Mouse (Mus musculus) liver, postnatal 0 days (tissue): ENCODE measurements around the gene Gzmb. TPM values are rescaled to one million over a fixed set of nuclear protein-coding genes. Genes with fewer than 3 reads are reported as not detected.

Source experiments
- ATAC-seq: fragments of 200-750 bp; cut with Nextera tagmentation; 2 replicates; pipeline ENCODE4 v1.8.0; 2017; ENCODE audit warnings: mild to moderate bottlenecking, moderate library complexity
- DNase-seq: peaks from one replicate; pipeline ENCODE4 v3.0.0-alpha.2; 2016
- H3K27ac ChIP-seq: fragments of 300-500 bp; sonication (generic); 2 replicates; pipeline ENCODE4 v1.5.1; 2014; ENCODE audit warnings: antibody characterized with exemption, moderate library complexity, mild to moderate bottlenecking, low read depth
- H3K27me3 ChIP-seq: fragments of 300-500 bp; sonication (generic); 2 replicates; pipeline ENCODE4 v1.6.1; 2014; ENCODE audit warnings: low read length, control low read depth, mixed read lengths; ENCODE audit not compliant: insufficient read depth
- H3K36me3 ChIP-seq: fragments of 300-500 bp; sonication (generic); replicated peaks from 2 replicates; pipeline ENCODE4 v1.6.1; 2014; ENCODE audit warnings: mild to moderate bottlenecking, control low read depth, low read length, moderate library complexity, mixed read lengths; ENCODE audit not compliant: insufficient read depth
- H3K4me1 ChIP-seq: fragments of 300-500 bp; sonication (generic); 2 replicates; pipeline ENCODE4 v1.6.1; 2014; ENCODE audit warnings: antibody characterized with exemption, mild to moderate bottlenecking, control low read depth; ENCODE audit not compliant: insufficient read depth
- H3K4me2 ChIP-seq: fragments of 300-500 bp; sonication (generic); 2 replicates; pipeline ENCODE4 v1.6.1; 2014; ENCODE audit warnings: low read depth, mild to moderate bottlenecking, low read length, moderate library complexity, mixed read lengths
- H3K4me3 ChIP-seq: fragments of 300-500 bp; sonication (generic); 2 replicates; pipeline ENCODE4 v1.5.1; 2014; ENCODE audit warnings: low read depth, low read length
- H3K9ac ChIP-seq: fragments of 300-500 bp; sonication (generic); replicated peaks from 2 replicates; pipeline ENCODE4 v1.6.1; 2014; ENCODE audit warnings: mild to moderate bottlenecking, moderate library complexity
- H3K9me3 ChIP-seq: fragments of 300-500 bp; sonication (generic); 2 replicates; pipeline ENCODE4 v1.6.1; 2016; ENCODE audit warnings: mild to moderate bottlenecking, control low read depth, low read length, mixed read lengths
- CTCF ChIP-seq: sonication (generic); IDR thresholded peaks from 2 replicates; pipeline ENCODE4 v1.5.1; 2016; ENCODE audit warnings: antibody characterized with exemption, low read depth
- EP300 ChIP-seq: IDR thresholded peaks from 2 replicates; pipeline ENCODE4 v1.6.1; 2016; ENCODE audit warnings: antibody characterized with exemption, low read depth, mild to moderate bottlenecking
- WGBS: fragments of 180-500 bp; shearing (Covaris S2); extraction: QIAGEN DNeasy Blood & Tissue Kit; methylation state at CpG from one replicate; pipeline ENCODE4 v1.1.7; 2014; ENCODE audit not compliant: insufficient replicate concordance; 5-methylcytosine and 5-hydroxymethylcytosine counted together
- polyA plus RNA-seq: library from polyadenylated mRNA; unstranded; fragments of >200 nt; fragmentation: Nextera tagmentation; extraction: Ambion mirVana; gene quantifications from 2 replicates; pipeline ENCODE4 v1.2.1, GENCODE M21; 2015

The Gzmb gene
- polyA plus RNA-seq, 1 experiment from 2014 or later: 7.2 TPM

DNA sequence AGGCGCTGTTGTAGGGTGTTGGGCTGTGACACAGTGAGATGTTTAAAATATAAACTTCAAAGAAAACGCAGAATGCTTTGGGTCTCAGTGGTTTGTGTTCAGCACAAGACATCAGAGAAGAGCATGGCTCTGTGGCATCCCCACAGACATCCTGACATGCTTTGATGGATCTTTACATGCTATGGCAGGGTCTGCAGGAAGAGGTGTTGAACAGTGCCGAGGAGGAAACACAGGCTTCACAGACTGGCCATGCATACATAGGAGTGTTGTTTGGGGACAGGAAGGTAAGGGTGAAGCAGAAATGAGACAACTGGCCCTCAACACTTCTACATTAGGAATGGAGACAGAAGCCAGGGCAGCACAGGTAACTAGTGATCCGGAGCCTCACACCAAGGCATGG lies 34.0 kb upstream of the Gzmb start:
- Histone ChIP-seq H3K27me3 (no peaks in the 10 kb centered on the region), H3K9me3 (no peaks in the 10 kb centered on the region), H3K4me2 (no peak overlapping the region), H3K4me3 (no peak overlapping the region), H3K27ac (no peak overlapping the region), H3K9ac (no peak overlapping the region), H3K4me1 (no peaks in the 10 kb centered on the region), H3K36me3 (no peaks in the 10 kb centered on the region)
- no peak for DNase-seq
- no peak for ATAC-seq
- TF ChIP-seq CTCF (no peak), EP300 (no peak)
- WGBS: 69% methylated on average over 4 of the region's 4 CpGs

DNA sequence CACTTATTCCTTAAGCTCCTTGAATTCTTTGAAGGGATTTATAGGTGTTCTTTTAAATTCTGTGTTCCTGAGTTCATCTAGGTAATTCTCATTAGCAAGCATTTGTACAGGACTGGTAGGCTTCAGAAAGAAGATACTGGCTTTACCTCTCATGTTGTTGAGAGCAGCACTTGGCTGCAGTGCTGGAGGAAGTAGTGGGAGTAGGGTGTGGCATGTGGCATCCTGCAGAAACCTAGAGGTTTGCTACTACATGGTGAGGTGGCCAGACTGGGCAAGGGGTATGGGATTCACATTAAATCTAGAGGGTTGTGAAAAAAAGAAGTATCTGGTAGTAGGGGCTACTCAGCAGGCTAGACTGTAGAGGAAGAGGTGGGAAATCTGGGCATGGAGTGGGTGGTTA lies 31.1 kb upstream of the Gzmb start:
- no peak for DNase-seq
- Histone ChIP-seq H3K9ac (no peak overlapping the region), H3K4me2 (no peak overlapping the region), H3K9me3 (no peaks in the 10 kb centered on the region), H3K36me3 (no peaks in the 10 kb centered on the region), H3K4me3 (no peak overlapping the region), H3K27ac (no peak overlapping the region), H3K27me3 (no peaks in the 10 kb centered on the region), H3K4me1 (no peaks in the 10 kb centered on the region)
- ATAC-seq: no peak
- TF ChIP-seq EP300: no peak
- no peak for TF ChIP-seq CTCF

DNA sequence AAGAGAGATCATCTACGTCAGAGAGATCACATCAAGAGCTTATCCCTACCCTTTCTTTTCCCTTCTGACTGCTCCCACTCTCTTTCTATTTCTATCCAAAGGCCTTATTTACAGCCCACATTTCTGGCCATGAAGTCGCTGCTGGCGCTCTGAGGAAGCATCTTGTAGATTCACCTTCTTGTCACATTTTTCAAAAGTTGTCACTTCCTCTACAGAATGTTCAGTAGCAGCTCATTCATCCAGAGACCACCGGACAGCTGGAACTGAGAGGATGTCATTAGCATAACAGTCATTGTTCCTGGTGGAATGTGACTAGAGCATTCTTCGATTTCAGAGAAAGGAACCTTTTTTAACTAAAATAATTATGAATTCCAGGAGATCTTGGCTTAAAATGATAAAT lies 26.6 kb upstream of the Gzmb start:
- H3K27ac ChIP-seq: no peak overlapping the region

DNA sequence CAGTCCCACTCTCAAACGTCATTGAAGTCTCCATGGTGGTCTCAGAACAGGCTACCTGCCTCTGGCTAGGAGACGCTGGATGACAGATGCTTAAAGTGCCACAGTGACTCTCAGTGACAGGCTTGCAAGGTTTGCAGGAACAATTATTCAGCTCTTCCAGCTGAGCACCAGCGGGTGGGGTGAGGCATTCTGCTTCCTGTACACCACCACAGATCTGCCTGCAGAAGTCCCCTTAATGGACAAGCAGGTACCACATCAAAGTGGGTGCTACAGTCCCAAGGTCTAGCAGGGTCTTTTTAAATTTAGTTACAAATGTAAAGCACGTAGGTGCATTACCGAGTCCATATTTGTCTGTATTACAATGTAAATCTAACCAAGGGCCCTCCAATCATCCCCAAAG lies 25.7 kb upstream of the Gzmb start:
- 55% methylated on average over 5 of the region's 5 CpGs for WGBS
- ATAC-seq: no peak
- no peaks in the 10 kb centered on the region for H3K4me1 ChIP-seq
- no peak overlapping the region for H3K9ac ChIP-seq
- no peaks in the 10 kb centered on the region for H3K9me3 ChIP-seq
- no peaks in the 10 kb centered on the region for H3K27me3 ChIP-seq
- H3K27ac ChIP-seq: no peak overlapping the region
- H3K4me2 ChIP-seq: no peak overlapping the region
- no peaks in the 10 kb centered on the region for H3K36me3 ChIP-seq
- TF ChIP-seq CTCF (no peak), EP300 (no peak)
- no peak for DNase-seq
- no peak overlapping the region for H3K4me3 ChIP-seq

More for the DNA sequence above, 26.6 kb upstream of the Gzmb start:
- H3K9me3 ChIP-seq: no peaks in the 10 kb centered on the region
- DNase-seq: no peak
- H3K4me1 ChIP-seq: no peaks in the 10 kb centered on the region
- H3K4me2 ChIP-seq: no peak overlapping the region
- H3K4me3 ChIP-seq: no peak overlapping the region
- WGBS: 55% methylated on average over 5 of the region's 5 CpGs
- H3K27me3 ChIP-seq: no peaks in the 10 kb centered on the region
- no peak for ATAC-seq
- no peak overlapping the region for H3K9ac ChIP-seq
- H3K36me3 ChIP-seq: no peaks in the 10 kb centered on the region
- TF ChIP-seq EP300: no peak
- no peak for TF ChIP-seq CTCF

DNA sequence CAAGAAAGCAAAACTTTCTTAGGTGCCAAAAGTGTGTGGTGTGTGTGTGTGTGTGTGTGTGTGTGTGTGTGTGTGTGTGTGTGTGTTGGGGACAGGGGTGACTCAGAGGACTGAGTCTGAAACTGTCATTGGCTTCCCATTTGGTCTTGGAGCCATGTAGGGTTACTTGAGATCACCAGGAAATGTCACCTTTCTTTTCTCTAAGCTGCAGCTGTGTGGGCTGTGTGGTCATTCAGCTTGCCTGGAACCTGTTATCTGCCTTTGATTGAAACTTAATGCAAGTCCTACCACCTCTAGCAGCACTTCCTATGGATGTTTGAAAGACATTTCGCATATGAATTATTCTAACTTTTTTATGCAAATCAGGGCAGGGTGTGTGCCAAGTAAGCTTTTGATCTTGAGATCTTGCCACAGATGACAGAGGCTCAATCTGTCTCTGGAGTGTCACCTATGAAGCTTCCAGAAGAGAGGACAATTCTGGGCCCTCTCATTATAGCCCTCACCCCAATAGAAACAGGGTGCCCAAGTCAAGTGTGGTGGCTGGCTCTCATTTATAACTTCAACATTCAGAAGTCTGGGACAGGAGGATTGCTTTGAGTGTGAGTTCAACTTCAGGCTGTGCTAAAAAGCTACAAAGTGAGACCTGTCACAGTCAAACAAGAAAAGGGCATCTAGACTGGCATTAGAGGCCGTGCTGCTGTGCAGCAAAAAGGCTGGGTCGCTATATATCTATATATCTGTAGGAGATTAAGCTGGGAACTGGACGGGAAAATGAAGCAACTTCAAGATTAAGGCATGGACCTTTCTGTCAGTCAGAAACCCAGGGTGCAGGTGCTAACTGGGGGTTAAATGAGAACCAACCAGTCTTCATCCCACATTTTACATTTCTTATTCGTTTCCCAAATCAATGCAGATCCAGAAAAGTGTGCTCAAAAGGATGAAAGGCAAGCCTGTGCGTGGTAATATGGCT lies 22.6 kb upstream of the Gzmb start:
- Histone ChIP-seq H3K9ac (no peak overlapping the region), H3K9me3 (no peaks in the 10 kb centered on the region), H3K4me3 (no peak overlapping the region), H3K4me1 (no peaks in the 10 kb centered on the region), H3K36me3 (no peaks in the 10 kb centered on the region), H3K27me3 (no peaks in the 10 kb centered on the region), H3K4me2 (no peak overlapping the region), H3K27ac (no peak overlapping the region)
- TF ChIP-seq EP300: no peak
- no peak for TF ChIP-seq CTCF
- ATAC-seq: no peak
- 65% methylated on average over 6 of the region's 6 CpGs for WGBS
- no peak for DNase-seq

DNA sequence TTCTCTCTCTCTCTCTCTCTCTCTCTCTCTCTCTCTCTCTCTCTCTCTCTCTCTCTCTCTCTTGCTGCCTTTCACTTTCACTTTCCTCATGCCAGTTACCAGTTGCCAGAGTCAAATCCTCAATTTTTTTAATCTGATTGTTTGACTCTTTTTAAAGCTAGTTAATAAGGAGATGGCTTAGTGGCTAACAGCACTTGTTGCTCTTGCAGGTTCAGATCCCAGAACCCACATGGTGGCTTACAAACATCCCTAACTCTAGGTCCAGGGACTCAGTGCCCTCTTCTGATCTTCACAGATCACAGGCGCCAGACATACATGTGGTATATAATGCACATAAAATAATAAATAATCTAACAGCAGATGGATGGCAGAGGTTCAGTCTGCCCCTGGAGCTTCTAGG lies 21.8 kb upstream of the Gzmb start:
- Histone ChIP-seq H3K27me3 (no peaks in the 10 kb centered on the region), H3K4me1 (no peaks in the 10 kb centered on the region), H3K4me2 (no peak overlapping the region), H3K9me3 (no peaks in the 10 kb centered on the region), H3K36me3 (no peaks in the 10 kb centered on the region), H3K27ac (no peak overlapping the region), H3K4me3 (no peak overlapping the region), H3K9ac (no peak overlapping the region)
- ATAC-seq: no peak
- no peak for TF ChIP-seq CTCF
- TF ChIP-seq EP300: no peak
- WGBS: 78% methylated on average over 1 of the region's 1 CpGs
- no peak for DNase-seq
